Mouse (Mus musculus) lung, embryonic 14.5 days (tissue): ENCODE measurements around the gene Tbc1d9b. TPM values are rescaled to one million over a fixed set of nuclear protein-coding genes. Genes with fewer than 3 reads are reported as not detected.

Experiments used
- ATAC-seq: fragments of 200-750 bp; cut with Nextera tagmentation; 2 replicates; pipeline ENCODE4 v1.8.0; 2017; ENCODE audit warnings: mild to moderate bottlenecking, moderate TSS enrichment, moderate library complexity; ENCODE audit not compliant: insufficient read depth
- DNase-seq: peaks from one replicate; pipeline ENCODE4 v3.0.0-alpha.2; 2015
- H3K27ac ChIP-seq: fragments of 300-500 bp; sonication (generic); 2 replicates; pipeline ENCODE4 v1.5.1; 2014; ENCODE audit warnings: low read depth, mild to moderate bottlenecking, moderate library complexity
- H3K27me3 ChIP-seq: fragments of 300-500 bp; sonication (generic); 2 replicates; pipeline ENCODE4 v1.6.1; 2014; ENCODE audit warnings: low read length, control low read depth; ENCODE audit not compliant: insufficient read depth
- H3K36me3 ChIP-seq: fragments of 300-500 bp; sonication (generic); 2 replicates; pipeline ENCODE4 v1.6.1; 2014; ENCODE audit warnings: control low read depth; ENCODE audit not compliant: insufficient read depth
- H3K4me1 ChIP-seq: fragments of 300-500 bp; sonication (generic); 2 replicates; pipeline ENCODE4 v1.6.1; 2014; ENCODE audit warnings: antibody characterized with exemption, control low read depth; ENCODE audit not compliant: insufficient read depth
- H3K4me2 ChIP-seq: fragments of 300-500 bp; sonication (generic); 2 replicates; pipeline ENCODE4 v1.6.1; 2014; ENCODE audit warnings: mild to moderate bottlenecking
- H3K4me3 ChIP-seq: fragments of 300-500 bp; sonication (generic); 2 replicates; pipeline ENCODE4 v1.5.1; 2014; ENCODE audit warnings: low read depth, low read length
- H3K9ac ChIP-seq: fragments of 300-500 bp; sonication (generic); 2 replicates; pipeline ENCODE4 v1.6.1; 2014
- H3K9me3 ChIP-seq: fragments of 300-500 bp; sonication (generic); 2 replicates; pipeline ENCODE4 v1.6.1; 2016; ENCODE audit warnings: low read depth, low read length, control low read depth
- CTCF ChIP-seq: IDR thresholded peaks from 2 replicates; pipeline ENCODE4 v1.5.1; 2016; ENCODE audit warnings: antibody characterized with exemption, low read depth
- WGBS: fragments of 180-500 bp; shearing (Covaris S2); extraction: QIAGEN DNeasy Blood & Tissue Kit; methylation state at CpG from one replicate; pipeline ENCODE4 v1.1.7; 2014; 5-methylcytosine and 5-hydroxymethylcytosine counted together
- polyA plus RNA-seq: library from polyadenylated mRNA; unstranded; fragments of >200 nt; fragmentation: Nextera tagmentation; extraction: Ambion mirVana; gene quantifications from 2 replicates; pipeline ENCODE4 v1.2.1, GENCODE M21; 2014

Tbc1d9b gene
- polyA plus RNA-seq, 1 experiment from 2014 or later, result 45.3 TPM

- no peaks in the 10 kb centered on the region for H3K4me1 ChIP-seq
- WGBS, result 77% methylated on average over 9 of the region's 9 CpGs
- no peak overlapping the region for H3K4me2 ChIP-seq
- H3K9me3 ChIP-seq, result no peaks in the 10 kb centered on the region
- TF ChIP-seq CTCF, result no peak
- no peak overlapping the region for H3K9ac ChIP-seq
- no peak for DNase-seq
- H3K27ac ChIP-seq, result no peak overlapping the region
- H3K27me3 ChIP-seq, result no peaks in the 10 kb centered on the region
- no peak for ATAC-seq
- H3K4me3 ChIP-seq, result no peak overlapping the region
- peaks cover 93% of the 10 kb centered on the region for H3K36me3 ChIP-seq
These were observed 18.5 kb downstream of the Tbc1d9b start for GRCm38 (mm10) chr11:50149603-50150150.

GRCm38 (mm10) chr11:50151374-50151773 lies 20.2 kb downstream of the Tbc1d9b start:
- H3K36me3 ChIP-seq, result peaks cover 91% of the 10 kb centered on the region
- H3K4me2 ChIP-seq, result no peak overlapping the region
- no peak overlapping the region for H3K9ac ChIP-seq
- no peaks in the 10 kb centered on the region for H3K27me3 ChIP-seq
- H3K27ac ChIP-seq, result no peak overlapping the region
- no peak for TF ChIP-seq CTCF
- no peak for DNase-seq
- ATAC-seq, result no peak
- no peak overlapping the region for H3K4me3 ChIP-seq
- no peaks in the 10 kb centered on the region for H3K9me3 ChIP-seq
- 94% methylated on average over 3 of the region's 3 CpGs for WGBS
- no peaks in the 10 kb centered on the region for H3K4me1 ChIP-seq

GRCm38 (mm10) chr11:50154166-50154565 lies 23.0 kb downstream of the Tbc1d9b start:
- DNase-seq (peak; percentile 17), ATAC-seq (no peak)
- Histone ChIP-seq H3K36me3 (peaks cover 94% of the 10 kb centered on the region), H3K27me3 (no peaks in the 10 kb centered on the region), H3K27ac (0 out of 2 replicates have a peak overlapping the region, but pooled peaks have one; percentile 12), H3K9me3 (no peaks in the 10 kb centered on the region), H3K4me2 (no peak overlapping the region), H3K9ac (no peak overlapping the region), H3K4me3 (no peak overlapping the region), H3K4me1 (no peaks in the 10 kb centered on the region)
- WGBS, result 63% methylated on average over 9 of the region's 9 CpGs
- TF ChIP-seq CTCF, result no peak

GRCm38 (mm10) chr11:50154777-50155520 lies 23.8 kb downstream of the Tbc1d9b start:
- Histone ChIP-seq H3K36me3 (peaks cover 94% of the 10 kb centered on the region), H3K4me3 (no peak overlapping the region), H3K27me3 (no peaks in the 10 kb centered on the region), H3K4me2 (no peak overlapping the region), H3K27ac (no peak overlapping the region), H3K9me3 (no peaks in the 10 kb centered on the region), H3K9ac (no peak overlapping the region), H3K4me1 (no peaks in the 10 kb centered on the region)
- DNase-seq, result peak; percentile 25
- no peak; the same call in 1 of the 2 replicates for ATAC-seq
- WGBS, result 72% methylated on average over 12 of the region's 12 CpGs
- TF ChIP-seq CTCF, result 0 out of 2 replicates have a peak, but pooled peaks have one; percentile 8

GRCm38 (mm10) chr11:50155785-50156184 lies 24.6 kb downstream of the Tbc1d9b start:
- ATAC-seq (no peak), DNase-seq (no peak)
- H3K9ac ChIP-seq, result no peak overlapping the region
- H3K9me3 ChIP-seq, result no peaks in the 10 kb centered on the region
- H3K27ac ChIP-seq, result no peak overlapping the region
- WGBS, result 80% methylated on average over 2 of the region's 2 CpGs
- no peaks in the 10 kb centered on the region for H3K27me3 ChIP-seq
- H3K4me2 ChIP-seq, result no peak overlapping the region
- H3K36me3 ChIP-seq, result peaks cover 92% of the 10 kb centered on the region
- H3K4me1 ChIP-seq, result no peaks in the 10 kb centered on the region
- H3K4me3 ChIP-seq, result no peak overlapping the region
- no peak for TF ChIP-seq CTCF

- DNase-seq (no peak), ATAC-seq (no peak)
- Histone ChIP-seq H3K27me3 (no peaks in the 10 kb centered on the region), H3K4me1 (no peaks in the 10 kb centered on the region), H3K9me3 (no peaks in the 10 kb centered on the region), H3K4me3 (no peak overlapping the region), H3K4me2 (no peak overlapping the region), H3K27ac (no peak overlapping the region), H3K9ac (no peak overlapping the region), H3K36me3 (peaks cover 92% of the 10 kb centered on the region)
- TF ChIP-seq CTCF, result no peak
- WGBS, result 88% methylated on average over 16 of the region's 16 CpGs
These were observed 25.6 kb downstream of the Tbc1d9b start for GRCm38 (mm10) chr11:50156725-50157258.

GRCm38 (mm10) chr11:50158346-50158745 lies 27.1 kb downstream of the Tbc1d9b start:
- WGBS, result 86% methylated on average over 7 of the region's 7 CpGs

More at GRCm38 (mm10) chr11:50158346-50158745, 27.1 kb downstream of the Tbc1d9b start:
- Histone ChIP-seq H3K4me1 (no peaks in the 10 kb centered on the region), H3K9me3 (no peaks in the 10 kb centered on the region), H3K36me3 (peaks cover 88% of the 10 kb centered on the region), H3K27me3 (no peaks in the 10 kb centered on the region), H3K4me3 (no peak overlapping the region), H3K9ac (no peak overlapping the region), H3K4me2 (no peak overlapping the region), H3K27ac (no peak overlapping the region)
- DNase-seq (no peak), ATAC-seq (no peak)
- TF ChIP-seq CTCF, result no peak
